Mouse (Mus musculus) stomach, postnatal 0 days (tissue): Measurements from ENCODE around the gene Zfand5.

Experiments used
- CTCF ChIP-seq: IDR thresholded peaks from 2 replicates; pipeline ENCODE4 v1.5.1; 2016; ENCODE audit warnings: antibody characterized with exemption, low read depth, mild to moderate bottlenecking, moderate library complexity
- EP300 ChIP-seq: optimal IDR thresholded peaks from 2 replicates; pipeline ENCODE3; 2016; ENCODE audit warnings: antibody characterized with exemption

- TF ChIP-seq CTCF: no peak
- no peak for TF ChIP-seq EP300
These were observed 57.7 kb downstream of the Zfand5 start for GRCm38 (mm10) chr19:21329770-21330169.
